Mouse (Mus musculus) c-Kit-positive CD71-negative TER-119-negative erythroid progenitor cells, embryonic 14.5 days (primary cell): ENCODE results near the gene Fasl.

Experiments
- DNase-seq: peaks from one replicate; pipeline ENCODE4 v3.0.0-alpha.2; 2013; ENCODE audit warnings: low read depth

Gene Fasl

GRCm38 (mm10) chr1:161788339-161788738 lies at the start of gene Fasl:
TSS of gene Fasl (minus strand) at chr1:161788495.
- DNase-seq: no peak

- no peak for DNase-seq
Observed at GRCm38 (mm10) chr1:161826677-161827076, 38.4 kb upstream of the Fasl start.

- DNase-seq: no peak
Observed at GRCm38 (mm10) chr1:161809428-161809827, 21.1 kb upstream of the Fasl start.

- no peak for DNase-seq
Observed at GRCm38 (mm10) chr1:161808980-161809379, 20.7 kb upstream of the Fasl start.

- DNase-seq: no peak
Observed at GRCm38 (mm10) chr1:161804541-161804971, 16.3 kb upstream of the Fasl start.

GRCm38 (mm10) chr1:161801321-161801720 lies 13.0 kb upstream of the Fasl start:
- DNase-seq: no peak

- DNase-seq: no peak
Observed at GRCm38 (mm10) chr1:161800256-161800655, 12.0 kb upstream of the Fasl start.

GRCm38 (mm10) chr1:161799791-161800190 lies 11.5 kb upstream of the Fasl start:
- DNase-seq: no peak

- DNase-seq: peak; percentile 39
Observed at GRCm38 (mm10) chr1:161798866-161799265, 10.6 kb upstream of the Fasl start.

GRCm38 (mm10) chr1:161794447-161795211 lies 6.3 kb upstream of the Fasl start:
- DNase-seq: no peak

- no peak for DNase-seq
Observed at GRCm38 (mm10) chr1:161793321-161793720, 5.0 kb upstream of the Fasl start.

GRCm38 (mm10) chr1:161792687-161792969 lies 4.3 kb upstream of the Fasl start:
- DNase-seq: no peak

- no peak for DNase-seq
Observed at GRCm38 (mm10) chr1:161791854-161792686, 3.8 kb upstream of the Fasl start.

- DNase-seq: no peak
Observed at GRCm38 (mm10) chr1:161782725-161783124, 5.6 kb downstream of the Fasl start.

- DNase-seq: no peak
Observed at GRCm38 (mm10) chr1:161781594-161781993, 6.7 kb downstream of the Fasl start.

GRCm38 (mm10) chr1:161779057-161779456 lies 9.2 kb downstream of the Fasl start:
- DNase-seq: no peak

- no peak for DNase-seq
Observed at GRCm38 (mm10) chr1:161775151-161775550, 13.1 kb downstream of the Fasl start.

GRCm38 (mm10) chr1:161771293-161771692 lies 17.0 kb downstream of the Fasl start:
- DNase-seq: no peak

- no peak for DNase-seq
Observed at GRCm38 (mm10) chr1:161769329-161769728, 19.0 kb downstream of the Fasl start.

GRCm38 (mm10) chr1:161767101-161767524 lies 21.2 kb downstream of the Fasl start:
- DNase-seq: peak; percentile 53

- DNase-seq: peak; percentile 80
Observed at GRCm38 (mm10) chr1:161766656-161767055, 21.6 kb downstream of the Fasl start.

- DNase-seq: no peak
Observed at GRCm38 (mm10) chr1:161765932-161766331, 22.4 kb downstream of the Fasl start.

GRCm38 (mm10) chr1:161764964-161765363 lies 23.3 kb downstream of the Fasl start:
- DNase-seq: no peak
